8 mouse cellular contexts compared by ENCODE assay signal in genomic region chr1:135146946-135147701, GRCm38 (mm10). TPM values are rescaled to one million over a fixed set of nuclear protein-coding genes. Genes with fewer than 3 reads are reported as not detected.
DNase-seq lines count a peak whose midpoint lies in the region; ATAC-seq lines count a peak whose summit lies in the region.

No protein-coding gene starts in this region.

- H3K9ac ChIP-seq in hindbrain, embryonic 15.5 days: peak overlapping the region; percentile 99

- H3K27me3 ChIP-seq in hindbrain, embryonic 15.5 days: no peaks in the 10 kb centered on the region

- peaks cover 49% of the 10 kb centered on the region for H3K4me1 ChIP-seq in hindbrain, embryonic 15.5 days (replicated peaks)

- no peaks in the 10 kb centered on the region for H3K9me3 ChIP-seq in hindbrain, embryonic 15.5 days

- H3K27ac ChIP-seq in hindbrain, embryonic 15.5 days (replicated peaks): peak overlapping the region; percentile 99

- DNase-seq in R1 (ENCODE audit: low read depth, low spot score): peak; percentile 86
- peak; percentile 71 to 73 for DNase-seq in cerebellum, postnatal 36 days
- peak; percentile 82 for DNase-seq in gastrocnemius, adult 18-20 months (ENCODE audit: low spot score)
- peak; percentile 76 for DNase-seq in left cerebral cortex, adult 11 months (ENCODE audit: low spot score)
- peak; percentile 92 to 93 for DNase-seq in lung, postnatal 4 days
- DNase-seq in retina, embryonic 14.5 days (ENCODE audit: low spot score): peak; percentile 58
- DNase-seq in thymus, postnatal 36 days: peak; percentile 54 to 70

- H3K4me2 ChIP-seq in hindbrain, embryonic 15.5 days: peak overlapping the region; percentile 81

- peak; percentile 72 for ATAC-seq in hindbrain, embryonic 15.5 days (ENCODE audit: low FRiP score, low read depth)

- H3K4me3 ChIP-seq in hindbrain, embryonic 15.5 days: peak overlapping the region; percentile 95

- peaks cover 2% of the 10 kb centered on the region; the same call in 1 of the 2 replicates for H3K36me3 ChIP-seq in hindbrain, embryonic 15.5 days

- under 1% methylated on average over 65 of the region's 69 CpGs for WGBS in hindbrain, embryonic 15.5 days

RNA-seq across cellular contexts. Expression of gene Arl8a, which starts 0.5 kb away (rescaled TPM):
- total RNA-seq in gastrocnemius, adult 18-20 months (2021): 10 to 100 TPM; 17.4 to 22.5 TPM
- 343 and 418 TPM in 2 replicates for polyA plus RNA-seq in hindbrain, embryonic 15.5 days (2015; fragmentation: Nextera tagmentation; extraction: Ambion mirVana)

RNA-seq across cellular contexts. Expression of gene Ptpn7, which starts 14.6 kb away (rescaled TPM):
- total RNA-seq in gastrocnemius, adult 18-20 months (2021): under 1 TPM; 0.07 to 0.14 TPM
- polyA plus RNA-seq in hindbrain, embryonic 15.5 days (2015; fragmentation: Nextera tagmentation; extraction: Ambion mirVana): 0.29 and 0.45 TPM in 2 replicates

RNA-seq across cellular contexts. Expression of gene Gpr37l1, which starts 20.4 kb away (rescaled TPM):
- under 1 TPM; 0.46 to 0.55 TPM for total RNA-seq in gastrocnemius, adult 18-20 months (2021)
- 1.4 and 2.5 TPM in 2 replicates for polyA plus RNA-seq in hindbrain, embryonic 15.5 days (2015; fragmentation: Nextera tagmentation; extraction: Ambion mirVana)

RNA-seq across cellular contexts. Expression of gene Lgr6, which starts 42.0 kb away (rescaled TPM):
- total RNA-seq in gastrocnemius, adult 18-20 months (2021): under 1 TPM; 0.11 to 0.57 TPM
- 1.2 and 1.4 TPM in 2 replicates for polyA plus RNA-seq in hindbrain, embryonic 15.5 days (2015; fragmentation: Nextera tagmentation; extraction: Ambion mirVana)

Comparison
In these comparisons a context has a peak if more than half of its experiments do, and no peak if none do; other contexts are left out.
1. Peak in every context shown above with its lines: DNase-seq, ATAC-seq, H3K4me3 ChIP-seq and H3K27ac ChIP-seq.